Comparison of ENCODE assay signal across 30 mouse cellular contexts in the genomic region with DNA sequence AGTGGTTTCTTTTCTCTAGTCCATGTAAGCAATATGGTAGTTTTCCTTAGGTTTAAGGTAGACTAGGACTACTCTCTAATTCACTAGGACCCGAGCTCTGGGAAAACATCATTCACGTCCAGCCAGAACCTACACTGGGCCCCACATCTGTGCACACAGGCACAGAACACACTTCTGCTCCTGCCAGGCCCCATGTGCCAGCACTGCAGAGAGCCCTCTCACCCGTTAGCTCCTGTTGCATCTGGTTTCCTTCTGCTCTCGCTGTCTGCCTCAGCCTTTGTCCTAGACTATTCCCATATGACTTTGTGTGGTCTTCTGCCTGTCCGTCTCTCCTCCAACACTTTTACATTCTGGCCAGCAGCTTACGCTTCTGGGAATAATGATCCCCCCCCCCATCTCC. TPM values are rescaled to one million over a fixed set of nuclear protein-coding genes. Genes with fewer than 3 reads are reported as not detected.
DNase-seq lines count a peak whose midpoint lies in the region; ATAC-seq lines count a peak whose summit lies in the region.
"Had no signal": no experiment of that assay in that cellular context is flagged by ENCODE, and none has a peak within 500 bp of the region (broad histone marks: within the 10 kb centered on the region; RNA-seq: fewer than 3 reads in every experiment).

No protein-coding gene starts in this region.

- H3K27me3 ChIP-seq in forebrain, embryonic 11.5 days (ENCODE audit: control insufficient read depth, insufficient read depth, low read length) = no peaks in the 10 kb centered on the region
- no peaks in the 10 kb centered on the region for H3K27me3 ChIP-seq in forebrain, embryonic 15.5 days
- no peaks in the 10 kb centered on the region for H3K27me3 ChIP-seq in embryonic facial prominence, embryonic 15.5 days
- H3K27me3 ChIP-seq: forebrain, embryonic 13.5 days; heart, embryonic 12.5 days; heart, embryonic 15.5 days had no signal

- no peak overlapping the region for H3K4me2 ChIP-seq in forebrain, embryonic 11.5 days (ENCODE audit: low read depth, low read length, severe bottlenecking)
- H3K4me2 ChIP-seq in forebrain, embryonic 15.5 days (replicated peaks) = no peak overlapping the region
- H3K4me2 ChIP-seq in embryonic facial prominence, embryonic 15.5 days (replicated peaks) = no peak overlapping the region
- H3K4me2 ChIP-seq: forebrain, embryonic 13.5 days; heart, embryonic 12.5 days; heart, embryonic 15.5 days; hindbrain, embryonic 14.5 days had no signal

- no peaks in the 10 kb centered on the region for H3K9me3 ChIP-seq in forebrain, embryonic 11.5 days (ENCODE audit: control insufficient read depth, low read length)
- no peaks in the 10 kb centered on the region for H3K9me3 ChIP-seq in forebrain, embryonic 15.5 days
- no peaks in the 10 kb centered on the region for H3K9me3 ChIP-seq in embryonic facial prominence, embryonic 15.5 days (replicated peaks)
- H3K9me3 ChIP-seq: forebrain, embryonic 13.5 days; G1E; heart, embryonic 15.5 days; hindbrain, embryonic 10.5 days had no signal

- peak; percentile 47 for DNase-seq in forebrain, embryonic 11.5 days (ENCODE audit: low spot score)
- DNase-seq in adipocyte (ENCODE audit: low spot score) = peak; percentile 75
- DNase-seq in heart, adult 8-10 months (ENCODE audit: low spot score) = no peak
- DNase-seq in kidney, postnatal 14 days = no peak
- DNase-seq: adrenal gland, adult 8-10 months; adrenal gland, postnatal 25 days; B cell, adult 2 months; cerebellum, adult 11-12 months; cerebellum, adult 8-10 months; cerebellum, postnatal 10 days; cerebellum, postnatal 36 days; forebrain, postnatal 0 days; gastrocnemius, adult 2 months; gastrocnemius, postnatal 14 days; heart, adult 11 months; heart, postnatal 10 days; heart, postnatal 36 days; kidney, adult 18-20 months had no signal

- H3K9ac ChIP-seq in forebrain, embryonic 11.5 days (ENCODE audit: low read length) = no peak overlapping the region
- H3K9ac ChIP-seq in forebrain, embryonic 15.5 days (replicated peaks) = no peak overlapping the region
- H3K9ac ChIP-seq in embryonic facial prominence, embryonic 15.5 days = no peak overlapping the region
- H3K9ac ChIP-seq: forebrain, embryonic 13.5 days; forebrain, postnatal 0 days; heart, embryonic 12.5 days; heart, embryonic 15.5 days; hindbrain, embryonic 14.5 days had no signal

- no peaks in the 10 kb centered on the region for H3K36me3 ChIP-seq in forebrain, embryonic 11.5 days (ENCODE audit: control insufficient read depth, insufficient read depth, low read length)
- no peaks in the 10 kb centered on the region for H3K36me3 ChIP-seq in forebrain, embryonic 15.5 days
- H3K36me3 ChIP-seq in embryonic facial prominence, embryonic 15.5 days = no peaks in the 10 kb centered on the region
- H3K36me3 ChIP-seq: G1E; heart, embryonic 12.5 days; heart, embryonic 15.5 days; hindbrain, embryonic 10.5 days had no signal

- no peak overlapping the region for H3K27ac ChIP-seq in forebrain, embryonic 11.5 days (ENCODE audit: low read depth, low read length)
- no peak overlapping the region for H3K27ac ChIP-seq in forebrain, embryonic 15.5 days (replicated peaks)
- no peak overlapping the region for H3K27ac ChIP-seq in embryonic facial prominence, embryonic 15.5 days (replicated peaks)
- H3K27ac ChIP-seq: forebrain, embryonic 13.5 days; gastrocnemius, adult 2 months; heart, embryonic 15.5 days; hindbrain, embryonic 10.5 days; hindbrain, embryonic 14.5 days; hindbrain, postnatal 0 days had no signal

- H3K4me3 ChIP-seq in forebrain, embryonic 11.5 days (ENCODE audit: low read depth, low read length) = no peak overlapping the region
- H3K4me3 ChIP-seq in forebrain, embryonic 15.5 days = no peak overlapping the region
- H3K4me3 ChIP-seq in embryonic facial prominence, embryonic 15.5 days (replicated peaks) = no peak overlapping the region
- H3K4me3 ChIP-seq: erythroblast, embryonic 14.5 days; forebrain, embryonic 13.5 days; gastrocnemius, adult 2 months; heart, embryonic 12.5 days; heart, embryonic 15.5 days; hindbrain, embryonic 10.5 days had no signal

- 79% methylated on average over 6 of the region's 6 CpGs for WGBS in forebrain, embryonic 11.5 days
- WGBS in forebrain, embryonic 15.5 days = 71% methylated on average over 6 of the region's 6 CpGs
- WGBS in embryonic facial prominence, embryonic 15.5 days = 45% methylated on average over 6 of the region's 6 CpGs

- no peak for ATAC-seq in forebrain, embryonic 11.5 days (replicated peaks; ENCODE audit: low FRiP score)
- no peak for ATAC-seq in forebrain, embryonic 15.5 days (replicated peaks)
- 0 out of 2 replicates have a peak, but pooled peaks have one; percentile 39 for ATAC-seq in embryonic facial prominence, embryonic 15.5 days (ENCODE audit: insufficient number of reproducible peaks, low FRiP score, low TSS enrichment, low read depth)
- ATAC-seq: forebrain, embryonic 13.5 days; forebrain, postnatal 0 days; hindbrain, postnatal 0 days; inflammation-experienced regulatory T-cells, adult 6 months; intestine, embryonic 16.5 days had no signal

- no peaks in the 10 kb centered on the region for H3K4me1 ChIP-seq in forebrain, embryonic 11.5 days (replicated peaks; ENCODE audit: control insufficient read depth, insufficient read depth, low read length)
- H3K4me1 ChIP-seq in forebrain, embryonic 15.5 days = no peaks in the 10 kb centered on the region
- peaks cover 5% of the 10 kb centered on the region; the same call in 1 of the 2 replicates for H3K4me1 ChIP-seq in embryonic facial prominence, embryonic 15.5 days
- H3K4me1 ChIP-seq: forebrain, embryonic 13.5 days had no signal

RNA-seq across cellular contexts. Expression of gene 4933430I17Rik, which starts 8.6 kb away (rescaled TPM):
- polyA plus RNA-seq in forebrain, embryonic 11.5 days (2014; fragmentation: Nextera tagmentation; extraction: Ambion mirVana) = 1.1 and 1.8 TPM in 2 replicates
- 0.60 and 0.79 TPM in 2 replicates for polyA plus RNA-seq in forebrain, embryonic 15.5 days (2015; fragmentation: Nextera tagmentation; extraction: Ambion mirVana)
- polyA plus RNA-seq in embryonic facial prominence, embryonic 15.5 days (2015; fragmentation: Nextera tagmentation; extraction: Ambion mirVana) = 0.47 and 0.49 TPM in 2 replicates
- under 1 TPM in 1 of 4 experiments, not detected in 3; 0.16 TPM for total RNA-seq in heart, adult 8-10 months (2022)
- total RNA-seq: hindbrain, postnatal 0 days had no signal
- polyA plus RNA-seq: erythroblast, embryonic 14.5 days had no signal

RNA-seq across cellular contexts. Expression of gene Pole3, which starts 8.9 kb away (rescaled TPM):
- polyA plus RNA-seq in forebrain, embryonic 11.5 days (2014; fragmentation: Nextera tagmentation; extraction: Ambion mirVana) = 132 and 135 TPM in 2 replicates
- 83.9 and 88.4 TPM in 2 replicates for polyA plus RNA-seq in forebrain, embryonic 15.5 days (2015; fragmentation: Nextera tagmentation; extraction: Ambion mirVana)
- 87.6 and 89.4 TPM in 2 replicates for polyA plus RNA-seq in embryonic facial prominence, embryonic 15.5 days (2015; fragmentation: Nextera tagmentation; extraction: Ambion mirVana)
- total RNA-seq in heart, adult 8-10 months (2022) = 10 to 100 TPM; 16.9 to 21.1 (median 17.9) TPM

RNA-seq across cellular contexts. Expression of gene Alad, which starts 14.0 kb away (rescaled TPM):
- 89.3 and 98.2 TPM in 2 replicates for polyA plus RNA-seq in forebrain, embryonic 11.5 days (2014; fragmentation: Nextera tagmentation; extraction: Ambion mirVana)
- polyA plus RNA-seq in forebrain, embryonic 15.5 days (2015; fragmentation: Nextera tagmentation; extraction: Ambion mirVana) = 63.3 and 64.3 TPM in 2 replicates
- 69.3 and 73.7 TPM in 2 replicates for polyA plus RNA-seq in embryonic facial prominence, embryonic 15.5 days (2015; fragmentation: Nextera tagmentation; extraction: Ambion mirVana)
- total RNA-seq in heart, adult 8-10 months (2022) = 10 to 100 TPM; 71.0 to 88.7 (median 82.7) TPM

RNA-seq across cellular contexts. Expression of gene Rgs3, which starts 25.9 kb away (rescaled TPM):
- 33.6 and 39.7 TPM in 2 replicates for polyA plus RNA-seq in forebrain, embryonic 11.5 days (2014; fragmentation: Nextera tagmentation; extraction: Ambion mirVana)
- 46.7 and 53.4 TPM in 2 replicates for polyA plus RNA-seq in forebrain, embryonic 15.5 days (2015; fragmentation: Nextera tagmentation; extraction: Ambion mirVana)
- 65.0 TPM in 2 replicates for polyA plus RNA-seq in embryonic facial prominence, embryonic 15.5 days (2015; fragmentation: Nextera tagmentation; extraction: Ambion mirVana)
- total RNA-seq in heart, adult 8-10 months (2022) = 10 to 100 TPM; 25.6 to 34.3 (median 30.5) TPM
- polyA plus RNA-seq: G1E had no signal

RNA-seq across cellular contexts. Expression of gene Hdhd3, which starts 30.5 kb away (rescaled TPM):
- 9.1 and 10.1 TPM in 2 replicates for polyA plus RNA-seq in forebrain, embryonic 11.5 days (2014; fragmentation: Nextera tagmentation; extraction: Ambion mirVana)
- 10.8 TPM in 2 replicates for polyA plus RNA-seq in forebrain, embryonic 15.5 days (2015; fragmentation: Nextera tagmentation; extraction: Ambion mirVana)
- 12.2 and 15.7 TPM in 2 replicates for polyA plus RNA-seq in embryonic facial prominence, embryonic 15.5 days (2015; fragmentation: Nextera tagmentation; extraction: Ambion mirVana)
- 1 to 10 TPM; 4.7 to 6.9 (median 5.3) TPM for total RNA-seq in heart, adult 8-10 months (2022)

Comparison
In these comparisons a context has a peak if more than half of its experiments do, and no peak if none do; other contexts are left out.
1. DNase-seq: peak in forebrain, embryonic 11.5 days (single experiment) and adipocyte (single experiment); none in heart, adult 8-10 months (single experiment) and kidney, postnatal 14 days (single experiment).